Mouse (Mus musculus) lung, adult 10 weeks (tissue): ENCODE measurements around the gene Wfdc6b. TPM values are rescaled to one million over a fixed set of nuclear protein-coding genes. Genes with fewer than 3 reads are reported as not detected.

Experiments
- polyA plus RNA-seq: library from polyadenylated mRNA; stranded (reverse); fragments of 350-450 nt; fragmentation: Illumina TruSeq; extraction: RNeasy Lipid Tissue Mini Kit (QIAGEN cat#74804); gene quantifications from one replicate; pipeline ENCODE4 v1.2.3, GENCODE M21; 2014; ENCODE audit warnings: low read depth, low replicate concordance; ENCODE audit not compliant: insufficient read depth

The Wfdc6b gene
- polyA plus RNA-seq, result 3.0 TPM

DNA sequence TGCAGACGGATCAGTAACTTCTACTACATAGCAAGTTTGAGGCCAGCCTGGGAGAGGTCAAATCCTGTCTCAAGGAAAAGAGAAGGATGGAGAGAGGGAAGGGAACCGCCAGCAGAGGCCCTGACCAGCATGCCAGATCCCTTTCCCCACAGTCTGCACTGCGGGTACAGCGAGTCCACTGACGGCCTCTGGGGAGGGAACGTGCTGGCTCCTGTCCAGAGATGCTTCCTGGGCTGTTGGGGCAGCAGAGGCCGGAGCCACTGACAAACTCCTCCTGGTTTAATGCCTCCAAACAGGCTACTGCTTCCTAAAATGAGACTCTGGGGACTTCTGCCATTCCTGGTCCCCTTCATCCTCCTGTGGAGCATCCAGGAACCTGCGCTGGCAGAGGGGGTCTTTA is at the start of gene Wfdc6b, which contains the start of gene Wfdc8:
Gene Wfdc6b (plus strand): TSS at position 52 of the 400 bp plus-strand sequence.
Gene Wfdc8 (minus strand): TSS at position 156 of the 400 bp plus-strand sequence.

GRCm38 (mm10) chr2:164573359-164573758 is 40.0 kb upstream of the Wfdc6b start, which contains the start of gene Spint3:
Gene Spint3 (minus strand): TSS chr2:164573459.

DNA sequence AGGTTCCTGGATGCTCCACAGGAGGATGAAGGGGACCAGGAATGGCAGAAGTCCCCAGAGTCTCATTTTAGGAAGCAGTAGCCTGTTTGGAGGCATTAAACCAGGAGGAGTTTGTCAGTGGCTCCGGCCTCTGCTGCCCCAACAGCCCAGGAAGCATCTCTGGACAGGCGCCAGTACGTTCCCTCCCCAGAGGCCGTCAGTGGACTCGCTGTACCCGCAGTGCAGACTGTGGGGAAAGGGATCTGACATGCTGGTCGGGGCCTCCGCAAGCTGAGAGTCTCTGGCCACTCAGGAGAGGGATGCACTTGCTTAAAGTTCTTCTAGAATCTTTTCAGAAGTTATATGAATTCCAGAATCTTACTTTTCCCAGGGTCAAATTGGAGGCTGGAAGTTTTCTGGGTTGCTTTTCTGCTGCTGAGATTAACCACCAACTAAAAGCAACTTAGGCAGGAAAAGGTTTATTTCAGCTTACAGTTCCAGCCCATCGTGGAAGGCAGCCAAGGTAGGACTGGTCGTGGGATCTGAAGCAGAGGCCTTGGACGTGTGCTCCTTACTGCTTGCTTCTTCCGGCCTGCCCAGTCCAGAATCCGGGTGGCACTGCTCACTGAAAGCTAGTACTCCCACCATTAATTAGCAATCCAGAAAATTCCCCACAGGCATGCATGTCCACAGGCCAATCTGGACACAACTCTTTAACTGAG is 28.1 kb upstream of the Wfdc6b start, which contains the start of gene Wfdc6a:
Gene Wfdc6a (minus strand): TSS at position 423 of the 701 bp plus-strand sequence.

GRCm38 (mm10) chr2:164593494-164593893 is 19.8 kb upstream of the Wfdc6b start, which contains the start of gene Eppin:
Gene Eppin (minus strand): TSS chr2:164593594.

DNA sequence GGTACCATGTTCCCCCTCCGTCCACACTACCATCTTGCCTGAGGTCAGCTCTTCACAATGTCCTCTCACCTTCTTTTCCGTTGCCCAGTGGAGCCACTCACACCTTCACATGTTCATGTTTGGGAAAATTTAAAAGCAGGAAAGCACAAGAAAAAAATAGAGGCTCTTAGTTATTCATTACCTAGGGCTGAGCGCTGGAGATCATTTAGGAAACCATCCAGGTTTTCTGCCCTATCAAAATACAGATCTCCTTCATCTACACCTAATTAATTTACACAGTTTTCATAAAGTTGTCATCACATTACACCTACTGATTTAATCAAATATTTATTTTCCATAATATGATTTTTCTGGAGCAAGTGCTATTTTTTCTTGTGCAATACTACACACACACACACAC is 25.4 kb downstream of the Wfdc6b start, which contains the start of gene Wfdc16:
Gene Wfdc16 (minus strand): TSS at position 101 of the 400 bp plus-strand sequence.

GRCm38 (mm10) chr2:164655858-164656257 is 42.5 kb downstream of the Wfdc6b start, which contains the start of gene Wfdc10:
Gene Wfdc10 (plus strand): TSS chr2:164656046.

GRCm38 (mm10) chr2:164656483-164656882 is 43.2 kb downstream of the Wfdc6b start, which contains the start of gene Wfdc9:
Gene Wfdc9 (minus strand): TSS chr2:164656583.

Other genes starting within 250 kb of the Wfdc6b start
- 98.1 TPM for gene Slpi, start 224.4 kb upstream of the Wfdc6b start, polyA plus RNA-seq
- 10.2 TPM for gene Rbpjl, start 210.4 kb upstream of the Wfdc6b start, polyA plus RNA-seq
- gene Matn4, start 208.4 kb upstream of the Wfdc6b start, polyA plus RNA-seq, result 22.9 TPM
- gene Sdc4, start 169.6 kb upstream of the Wfdc6b start, polyA plus RNA-seq, result 109 TPM
- 37.0 TPM for gene Sys1, start 156.6 kb upstream of the Wfdc6b start, polyA plus RNA-seq
- not detected for gene Gm20458, start 152.6 kb upstream of the Wfdc6b start, polyA plus RNA-seq
- not detected for gene Trp53tg5, start 139.8 kb upstream of the Wfdc6b start, polyA plus RNA-seq
- 69.5 TPM for gene Dbndd2, start 127.4 kb upstream of the Wfdc6b start, polyA plus RNA-seq
- gene Pigt, start 116.0 kb upstream of the Wfdc6b start, polyA plus RNA-seq, result 34.2 TPM
- gene Wfdc2, start 51.1 kb upstream of the Wfdc6b start, polyA plus RNA-seq, result 2,326 TPM
- not detected for gene Spint3, start 40.1 kb upstream of the Wfdc6b start, polyA plus RNA-seq
- gene Wfdc6a, start 28.1 kb upstream of the Wfdc6b start, polyA plus RNA-seq, result 4.4 TPM
- not detected for gene Eppin, start 19.9 kb upstream of the Wfdc6b start, polyA plus RNA-seq
- gene Wfdc8, start 104 bp downstream of the Wfdc6b start, polyA plus RNA-seq, result 1.2 TPM
- gene Wfdc16, start 25.3 kb downstream of the Wfdc6b start, polyA plus RNA-seq, result 0.95 TPM
- gene Wfdc10, start 42.5 kb downstream of the Wfdc6b start, polyA plus RNA-seq, result 3.9 TPM
- gene Wfdc9, start 43.1 kb downstream of the Wfdc6b start, polyA plus RNA-seq, result not detected
- not detected for gene Wfdc11, start 60.6 kb downstream of the Wfdc6b start, polyA plus RNA-seq
- 1.2 TPM for gene Wfdc13, start 71.6 kb downstream of the Wfdc6b start, polyA plus RNA-seq
- gene Spint4, start 85.0 kb downstream of the Wfdc6b start, polyA plus RNA-seq, result not detected
- gene Spint5, start 101.8 kb downstream of the Wfdc6b start, polyA plus RNA-seq, result not detected
- 4.4 TPM for gene Wfdc3, start 132.4 kb downstream of the Wfdc6b start, polyA plus RNA-seq
- gene Dnttip1, start 132.5 kb downstream of the Wfdc6b start, polyA plus RNA-seq, result 19.0 TPM
- gene Ube2c, start 156.4 kb downstream of the Wfdc6b start, polyA plus RNA-seq, result 3.6 TPM
- not detected for gene Tnnc2, start 166.4 kb downstream of the Wfdc6b start, polyA plus RNA-seq
- gene Snx21, start 172.3 kb downstream of the Wfdc6b start, polyA plus RNA-seq, result 23.7 TPM
- 15.4 TPM for gene Acot8, start 191.4 kb downstream of the Wfdc6b start, polyA plus RNA-seq
- gene Zswim3, start 191.6 kb downstream of the Wfdc6b start, polyA plus RNA-seq, result 2.5 TPM
- 5.2 TPM for gene Zswim1, start 209.2 kb downstream of the Wfdc6b start, polyA plus RNA-seq
- gene Spata25, start 215.0 kb downstream of the Wfdc6b start, polyA plus RNA-seq, result 0.45 TPM
- gene Ctsa, start 219.4 kb downstream of the Wfdc6b start, polyA plus RNA-seq, result 104 TPM
- 4.4 TPM for gene Neurl2, start 219.9 kb downstream of the Wfdc6b start, polyA plus RNA-seq
- gene Pltp, start 244.2 kb downstream of the Wfdc6b start, polyA plus RNA-seq, result 368 TPM